Mouse (Mus musculus) G1E (cell line): Measurements from ENCODE around the gene Epha1.

ENCODE experiments used
- CTCF ChIP-seq: IDR thresholded peaks from 2 replicates; pipeline ENCODE4 v1.5.1; 2012; ENCODE audit warnings: low read depth, low read length, inconsistent platforms, mixed read lengths
- GATA1 ChIP-seq: IDR thresholded peaks from 2 replicates; pipeline ENCODE4 v1.6.1; 2012; ENCODE audit warnings: borderline replicate concordance, low read length, inconsistent platforms, mixed read lengths
- GATA2 ChIP-seq: IDR thresholded peaks from 2 replicates; pipeline ENCODE4 v1.6.1; 2012; ENCODE audit warnings: low read depth, low read length, inconsistent platforms, borderline replicate concordance
- POLR2AphosphoS5 ChIP-seq: IDR thresholded peaks from 2 replicates; pipeline ENCODE4 v1.6.1; 2012; ENCODE audit warnings: low read depth, low read length, inconsistent platforms; ENCODE audit not compliant: insufficient replicate concordance
- TAL1 ChIP-seq: conservative IDR thresholded peaks from 2 replicates; pipeline ENCODE4 v1.6.1; 2012; ENCODE audit warnings: low read depth, low read length, inconsistent platforms, mixed read lengths

DNA sequence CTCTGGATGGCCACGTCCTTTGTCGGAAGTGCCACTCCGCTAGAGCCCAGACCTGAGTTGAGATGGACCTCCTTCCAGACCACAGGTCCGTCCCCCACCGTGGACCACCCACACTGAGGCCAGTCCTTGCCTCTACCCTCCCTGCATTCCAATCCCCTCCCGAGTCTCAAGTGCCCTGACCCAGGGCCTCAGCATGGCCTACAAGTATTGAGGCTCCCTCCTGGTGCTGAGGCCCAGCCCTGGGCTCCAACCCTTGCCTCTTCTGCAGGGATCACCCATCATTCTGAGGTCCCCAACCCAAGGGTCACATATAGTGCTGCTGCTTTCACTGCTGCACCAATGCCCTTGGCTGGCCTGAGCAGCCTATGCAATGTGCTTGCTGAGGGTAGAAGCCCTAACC, 15.2 kb downstream of the Epha1 start:
- TF ChIP-seq GATA1 (no peak), CTCF (no peak), POLR2AphosphoS5 (no peak), TAL1 (no peak), GATA2 (no peak)
